Mouse (Mus musculus): ENCODE data around the gene Ttc39a. TPM values are rescaled to one million over a fixed set of nuclear protein-coding genes. Genes with fewer than 3 reads are reported as not detected.

Ttc39a gene
- polyA plus RNA-seq, 1 experiment from 2014 or later: 1.9 TPM

GRCm38 (mm10) chr4:109476554-109477014 is 70.2 kb downstream of the Ttc39a start:
- ATAC-seq (ENCODE audit: insufficient read depth, low FRiP score, low TSS enrichment): peak; percentile 99
- H3K4me3 ChIP-seq (ENCODE audit: low read depth, low read length): peak overlapping the region; percentile 64
- no peaks in the 10 kb centered on the region for H3K27me3 ChIP-seq (ENCODE audit: control insufficient read depth, insufficient read depth, low read length)
- no peaks in the 10 kb centered on the region for H3K9me3 ChIP-seq (ENCODE audit: control insufficient read depth, low read length)
- H3K36me3 ChIP-seq (ENCODE audit: control insufficient read depth, insufficient read depth, low read length): no peaks in the 10 kb centered on the region
- WGBS: under 1% methylated on average over 39 of the region's 39 CpGs
- peak overlapping the region; percentile 95 for H3K27ac ChIP-seq (ENCODE audit: low read depth, low read length)
- peak overlapping the region; percentile 96 for H3K9ac ChIP-seq (ENCODE audit: low read length)
- DNase-seq (ENCODE audit: low spot score): peak; percentile 95
- peaks cover 7% of the 10 kb centered on the region; the same call in 1 of the 2 replicates for H3K4me1 ChIP-seq (ENCODE audit: control insufficient read depth, insufficient read depth, low read length)
- peak overlapping the region; percentile 68 for H3K4me2 ChIP-seq (ENCODE audit: low read depth)

DNA sequence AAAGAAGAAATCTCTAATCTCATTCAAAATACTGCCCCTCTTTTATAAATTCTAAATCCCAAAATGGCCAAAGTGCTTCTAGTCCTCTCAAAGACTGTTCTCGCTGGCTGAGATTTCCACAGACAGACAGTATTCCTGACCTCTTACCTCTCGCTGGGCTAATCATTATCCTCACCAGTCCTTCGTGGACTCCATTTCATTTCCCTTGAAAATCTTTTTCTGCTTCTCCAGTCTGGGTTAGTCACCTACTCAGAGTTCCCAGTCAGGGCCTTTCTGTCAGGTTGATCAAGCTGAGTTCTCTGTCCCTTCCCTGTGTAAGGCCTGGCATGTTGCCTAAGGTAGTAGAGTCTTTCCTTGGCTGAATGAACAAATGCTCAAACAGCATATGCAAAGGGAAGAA is 71.0 kb downstream of the Ttc39a start:
- no peaks in the 10 kb centered on the region for H3K9me3 ChIP-seq (ENCODE audit: control insufficient read depth, low read length)
- no peaks in the 10 kb centered on the region for H3K27me3 ChIP-seq (ENCODE audit: control insufficient read depth, insufficient read depth, low read length)
- H3K9ac ChIP-seq (ENCODE audit: low read length): no peak overlapping the region
- 92% methylated on average over 3 of the region's 3 CpGs for WGBS
- H3K36me3 ChIP-seq (ENCODE audit: control insufficient read depth, insufficient read depth, low read length): no peaks in the 10 kb centered on the region
- H3K4me1 ChIP-seq (ENCODE audit: control insufficient read depth, insufficient read depth, low read length): peaks cover 7% of the 10 kb centered on the region; the same call in 1 of the 2 replicates
- no peak overlapping the region for H3K27ac ChIP-seq (ENCODE audit: low read depth, low read length)
- DNase-seq (ENCODE audit: low spot score) (no peak), ATAC-seq (ENCODE audit: insufficient read depth, low FRiP score, low TSS enrichment) (no peak)
- H3K4me2 ChIP-seq (ENCODE audit: low read depth): no peak overlapping the region
- no peak overlapping the region for H3K4me3 ChIP-seq (ENCODE audit: low read depth, low read length)

DNA sequence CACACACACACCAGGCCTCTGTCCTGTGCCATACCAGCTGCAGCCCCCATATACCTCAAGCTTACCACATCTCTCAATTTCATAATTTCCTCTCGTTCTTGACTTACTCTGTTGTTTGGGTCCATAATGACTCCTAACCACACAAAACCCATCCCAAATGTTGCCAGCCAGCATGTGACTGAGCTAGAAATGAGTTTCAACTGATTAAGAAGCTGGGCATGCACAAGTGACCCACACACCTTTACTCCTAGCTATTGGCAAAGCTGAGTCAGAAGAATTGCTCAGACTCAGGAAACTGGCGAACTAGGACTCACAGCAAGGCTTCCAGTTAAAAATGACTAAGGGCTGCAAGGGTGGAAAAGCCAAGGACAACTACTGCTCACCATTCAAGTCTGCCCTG is 75.0 kb downstream of the Ttc39a start:
- Histone ChIP-seq H3K36me3 (ENCODE audit: control insufficient read depth, insufficient read depth, low read length) (no peaks in the 10 kb centered on the region), H3K27me3 (ENCODE audit: control insufficient read depth, insufficient read depth, low read length) (no peaks in the 10 kb centered on the region), H3K9me3 (ENCODE audit: control insufficient read depth, low read length) (no peaks in the 10 kb centered on the region), H3K4me3 (ENCODE audit: low read depth, low read length) (no peak overlapping the region), H3K27ac (ENCODE audit: low read depth, low read length) (no peak overlapping the region), H3K4me1 (ENCODE audit: control insufficient read depth, insufficient read depth, low read length) (no peaks in the 10 kb centered on the region), H3K4me2 (ENCODE audit: low read depth) (no peak overlapping the region), H3K9ac (ENCODE audit: low read length) (no peak overlapping the region)
- DNase-seq (ENCODE audit: low spot score) (no peak), ATAC-seq (ENCODE audit: insufficient read depth, low FRiP score, low TSS enrichment) (no peak)
- WGBS: 85% methylated on average over 2 of the region's 2 CpGs

DNA sequence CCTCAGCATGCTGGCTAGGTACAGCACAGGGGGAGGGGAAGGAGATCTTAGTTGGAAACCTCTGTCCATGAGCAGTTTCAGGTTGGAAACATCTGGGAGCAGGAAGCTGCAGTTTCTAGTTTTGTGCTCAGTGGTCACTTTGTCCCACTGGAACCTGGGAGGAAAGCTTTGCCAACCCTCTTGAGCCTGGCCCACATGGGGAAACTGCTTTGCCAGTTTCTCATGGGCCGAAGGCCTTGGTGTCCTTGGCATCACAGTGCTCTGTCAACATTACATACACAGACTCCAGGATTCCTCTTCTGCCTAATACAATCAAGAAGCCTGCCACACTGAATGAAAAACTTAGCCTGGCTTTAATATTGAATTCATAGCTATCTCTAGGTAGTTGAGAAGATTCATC is 76.3 kb downstream of the Ttc39a start:
- Histone ChIP-seq H3K4me1 (ENCODE audit: control insufficient read depth, insufficient read depth, low read length) (no peaks in the 10 kb centered on the region), H3K27ac (ENCODE audit: low read depth, low read length) (no peak overlapping the region), H3K4me3 (ENCODE audit: low read depth, low read length) (no peak overlapping the region), H3K4me2 (ENCODE audit: low read depth) (no peak overlapping the region), H3K36me3 (ENCODE audit: control insufficient read depth, insufficient read depth, low read length) (no peaks in the 10 kb centered on the region), H3K9me3 (ENCODE audit: control insufficient read depth, low read length) (no peaks in the 10 kb centered on the region), H3K27me3 (ENCODE audit: control insufficient read depth, insufficient read depth, low read length) (no peaks in the 10 kb centered on the region), H3K9ac (ENCODE audit: low read length) (no peak overlapping the region)
- DNase-seq (ENCODE audit: low spot score) (no peak), ATAC-seq (ENCODE audit: insufficient read depth, low FRiP score, low TSS enrichment) (no peak)
- 92% methylated on average over 1 of the region's 1 CpGs for WGBS

DNA sequence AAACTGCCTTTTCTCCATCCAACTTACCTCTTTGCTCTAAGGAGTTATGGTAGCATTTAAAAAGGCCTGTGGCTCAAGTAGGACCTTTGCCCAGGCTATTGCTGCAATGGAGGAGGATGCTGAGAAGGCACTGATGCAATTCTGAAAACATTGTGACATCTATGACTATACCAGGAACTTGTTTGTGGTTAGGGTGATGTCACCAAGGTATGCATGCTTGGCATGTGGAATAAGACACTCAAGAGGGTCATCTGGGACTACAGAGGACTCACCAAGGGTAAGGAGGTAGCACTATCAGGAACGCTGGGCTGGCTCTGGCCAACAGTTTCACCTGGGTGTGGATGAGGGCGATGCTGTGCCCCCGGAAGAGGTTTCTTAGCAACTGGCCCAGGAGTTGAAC is 78.2 kb downstream of the Ttc39a start, which contains the start of gene Rnf11:
TSS of gene Rnf11 (minus strand) at position 108 of the 400 bp plus-strand sequence.
- no peak within 1 kb of the TSS for H3K27ac ChIP-seq (ENCODE audit: low read depth, low read length)
- H3K36me3 ChIP-seq (ENCODE audit: control insufficient read depth, insufficient read depth, low read length): no peaks in the 10 kb centered on the region
- no peaks in the 10 kb centered on the region for H3K9me3 ChIP-seq (ENCODE audit: control insufficient read depth, low read length)
- no peak for ATAC-seq (ENCODE audit: insufficient read depth, low FRiP score, low TSS enrichment)
- no peak within 1 kb of the TSS for H3K4me2 ChIP-seq (ENCODE audit: low read depth)
- no peak for DNase-seq (ENCODE audit: low spot score)
- no peak within 1 kb of the TSS for H3K4me3 ChIP-seq (ENCODE audit: low read depth, low read length)
- no peaks in the 10 kb centered on the region for H3K4me1 ChIP-seq (ENCODE audit: control insufficient read depth, insufficient read depth, low read length)
- 86% methylated on average over 3 of the region's 3 CpGs for WGBS
- H3K27me3 ChIP-seq (ENCODE audit: control insufficient read depth, insufficient read depth, low read length): no peaks in the 10 kb centered on the region
- no peak within 1 kb of the TSS for H3K9ac ChIP-seq (ENCODE audit: low read length)

DNA sequence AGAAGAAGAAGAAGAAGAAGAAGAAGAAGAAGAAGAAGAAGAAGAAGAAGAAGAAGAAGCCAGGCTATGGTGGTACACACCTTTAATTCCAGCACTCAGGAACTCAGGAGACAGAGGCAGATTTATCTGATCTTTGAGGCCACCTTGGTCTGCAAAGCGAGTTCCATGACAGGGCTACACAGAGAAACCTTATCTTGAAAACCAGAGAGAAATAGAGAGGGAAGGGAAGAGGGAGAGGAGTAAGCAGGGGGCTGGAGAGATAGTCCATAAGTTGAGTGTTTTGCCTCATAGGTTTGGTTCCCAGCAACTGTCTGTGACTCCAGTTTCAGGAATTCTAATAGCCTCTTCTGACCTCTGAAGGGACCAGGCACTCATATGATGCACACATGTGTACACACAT is 82.4 kb downstream of the Ttc39a start:
- no peak overlapping the region for H3K4me3 ChIP-seq (ENCODE audit: low read depth, low read length)

DNA sequence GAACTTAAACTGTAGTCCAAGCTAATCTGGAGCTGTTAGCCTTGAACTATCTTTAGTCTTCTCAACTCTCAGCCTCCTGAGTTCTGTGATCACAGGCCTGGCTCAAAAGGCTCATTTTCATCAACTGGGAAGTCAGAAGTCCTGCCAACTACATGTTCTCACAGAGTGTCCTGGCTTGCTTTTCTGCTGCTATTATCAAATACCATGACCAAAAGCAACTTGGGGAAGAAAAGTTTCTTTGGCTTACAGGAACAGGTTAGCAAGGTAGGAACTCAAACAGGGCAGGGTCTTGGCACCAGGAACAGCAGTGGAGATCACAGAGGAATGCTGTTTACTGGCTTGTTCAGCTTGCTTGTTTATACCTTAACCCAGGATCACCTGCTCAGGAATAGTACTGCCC is 87.2 kb downstream of the Ttc39a start:
- H3K4me2 ChIP-seq (ENCODE audit: low read depth): no peak overlapping the region
- no peak overlapping the region for H3K27ac ChIP-seq (ENCODE audit: low read depth, low read length)
- H3K36me3 ChIP-seq (ENCODE audit: control insufficient read depth, insufficient read depth, low read length): no peaks in the 10 kb centered on the region
- no peaks in the 10 kb centered on the region for H3K9me3 ChIP-seq (ENCODE audit: control insufficient read depth, low read length)
- H3K9ac ChIP-seq (ENCODE audit: low read length): no peak overlapping the region
- no peaks in the 10 kb centered on the region for H3K4me1 ChIP-seq (ENCODE audit: control insufficient read depth, insufficient read depth, low read length)
- no peak for ATAC-seq (ENCODE audit: insufficient read depth, low FRiP score, low TSS enrichment)
- no peak for DNase-seq (ENCODE audit: low spot score)
- H3K27me3 ChIP-seq (ENCODE audit: control insufficient read depth, insufficient read depth, low read length): no peaks in the 10 kb centered on the region
- H3K4me3 ChIP-seq (ENCODE audit: low read depth, low read length): no peak overlapping the region

More for the DNA sequence above, 82.4 kb downstream of the Ttc39a start:
- Histone ChIP-seq H3K9ac (ENCODE audit: low read length) (no peak overlapping the region), H3K9me3 (ENCODE audit: control insufficient read depth, low read length) (no peaks in the 10 kb centered on the region), H3K27me3 (ENCODE audit: control insufficient read depth, insufficient read depth, low read length) (no peaks in the 10 kb centered on the region), H3K4me2 (ENCODE audit: low read depth) (no peak overlapping the region), H3K36me3 (ENCODE audit: control insufficient read depth, insufficient read depth, low read length) (no peaks in the 10 kb centered on the region), H3K4me1 (ENCODE audit: control insufficient read depth, insufficient read depth, low read length) (no peaks in the 10 kb centered on the region), H3K27ac (ENCODE audit: low read depth, low read length) (no peak overlapping the region)
- WGBS: 71% methylated on average over 1 of the region's 1 CpGs
- ATAC-seq (ENCODE audit: insufficient read depth, low FRiP score, low TSS enrichment) (no peak), DNase-seq (ENCODE audit: low spot score) (no peak)

Other genes with a start within 250 kb of the Ttc39a start
- 83.1 TPM in 2 replicates for gene Osbpl9, start 204.4 kb upstream of the Ttc39a start, polyA plus RNA-seq (2014; fragmentation: Nextera tagmentation; extraction: Ambion mirVana)
- gene Calr4, start 172.1 kb upstream of the Ttc39a start, polyA plus RNA-seq (2014; fragmentation: Nextera tagmentation; extraction: Ambion mirVana): 0.16 and 0.39 TPM in 2 replicates
- gene Eps15, start 126.4 kb upstream of the Ttc39a start, polyA plus RNA-seq (2014; fragmentation: Nextera tagmentation; extraction: Ambion mirVana): 56.6 and 61.1 TPM in 2 replicates
- gene Rnf11, start 78.1 kb downstream of the Ttc39a start, polyA plus RNA-seq (2014; fragmentation: Nextera tagmentation; extraction: Ambion mirVana): 55.3 and 57.6 TPM in 2 replicates
- not detected in 2 replicates for gene 4930522H14Rik, start 124.7 kb downstream of the Ttc39a start, polyA plus RNA-seq (2014; fragmentation: Nextera tagmentation; extraction: Ambion mirVana)